Mouse (Mus musculus): ENCODE data around the gene Tha1.

DNA sequence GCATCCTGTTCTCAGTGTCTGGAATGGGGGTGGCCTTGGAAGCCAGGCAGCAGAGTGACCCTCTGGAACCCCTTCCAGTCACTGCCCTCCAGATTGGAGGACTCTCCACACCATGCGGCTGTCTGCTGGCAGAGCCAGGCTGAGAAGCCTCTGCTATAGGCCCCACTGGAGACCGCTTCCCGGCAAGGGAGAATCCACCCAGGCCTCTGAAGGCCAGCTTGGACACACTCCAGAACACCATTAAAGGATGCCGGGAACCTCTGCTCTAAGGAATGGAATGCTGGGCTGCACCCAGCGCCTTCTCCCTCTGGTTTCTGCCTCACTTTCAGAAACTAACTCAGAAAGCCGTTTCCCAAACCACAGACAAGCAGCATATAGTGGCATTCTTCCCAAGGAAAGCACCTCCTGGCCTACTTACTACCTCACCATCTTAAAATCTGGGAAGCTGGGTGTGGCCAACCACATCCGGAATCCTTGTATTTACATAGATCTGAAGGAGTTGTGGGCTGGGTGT, 50.5 kb downstream of the Tha1 start:
- TF ChIP-seq CTCF (IDR thresholded peaks at IDR 0.05; ENCODE audit: control insufficient read depth, insufficient read depth, insufficient read length), result no peak
- no peak for TF ChIP-seq USF1 (IDR thresholded peaks at IDR 0.05; ENCODE audit: low read depth)
- no peak for TF ChIP-seq MYOG (IDR thresholded peaks at IDR 0.05; ENCODE audit: control insufficient read depth, extremely low read depth, insufficient read length)

Data from C2C12 (cell line).